Mouse (Mus musculus) MEL (cell line): ENCODE data around the gene Cyp39a1. TPM values are rescaled to one million over a fixed set of nuclear protein-coding genes. Genes with fewer than 3 reads are reported as not detected.

ENCODE experiments used
- DNase-seq: peaks from one replicate; pipeline ENCODE4 v3.0.0; 2011; ENCODE audit warnings: low read depth, low spot score
- H3K27ac ChIP-seq: 2 replicates; pipeline ENCODE4 v1.5.1; 2012; ENCODE audit warnings: low read depth, mild to moderate bottlenecking, control low read depth, low read length, moderate library complexity; ENCODE audit not compliant: control insufficient read depth
- H3K27me3 ChIP-seq, 2 experiments: fragments of 150-350 bp in 1 of 2; sonication (generic) in 1 of 2; 2 replicates each; pipeline ENCODE4 v1.6.1; 2012; ENCODE audit warnings: low read length in 2 of 2, mild to moderate bottlenecking in 2 of 2, improper control_type of control experiment in 1 of 2, moderate library complexity in 1 of 2; ENCODE audit not compliant: insufficient read depth in 2 of 2, control insufficient read depth in 1 of 2
- H3K36me3 ChIP-seq, 2 experiments: 2 replicates each; pipeline ENCODE4 v1.6.1; 2012 to 2014; ENCODE audit warnings: low read length in 2 of 2, improper control_type of control experiment in 1 of 2, inconsistent platforms in 1 of 2, mild to moderate bottlenecking in 1 of 2; ENCODE audit not compliant: insufficient read depth in 2 of 2, control insufficient read depth in 1 of 2
- H3K4me1 ChIP-seq, 2 experiments: fragments of 150-350 bp in 1 of 2; sonication (generic) in 1 of 2; 2 replicates each; pipeline ENCODE4 v1.6.1; 2012; ENCODE audit warnings: low read length in 2 of 2, improper control_type of control experiment in 1 of 2, mild to moderate bottlenecking in 1 of 2; ENCODE audit not compliant: insufficient read depth in 2 of 2, control insufficient read depth in 1 of 2
- H3K4me3 ChIP-seq, 2 experiments: fragments of 150-350 bp in 1 of 2; sonication (generic) in 1 of 2; 2 replicates each; pipeline ENCODE4 v1.5.1; 2012; ENCODE audit warnings: low read depth in 2 of 2, low read length in 2 of 2, mild to moderate bottlenecking in 2 of 2, moderate library complexity in 2 of 2, control low read depth in 1 of 2, improper control_type of control experiment in 1 of 2; ENCODE audit not compliant: control insufficient read depth in 1 of 2, insufficient read depth in 1 of 2
- H3K79me2 ChIP-seq: 2 replicates; pipeline ENCODE4 v1.6.1; 2012; ENCODE audit warnings: mild to moderate bottlenecking, low read length, moderate library complexity; ENCODE audit not compliant: control insufficient read depth, poor library complexity, insufficient read depth
- H3K9ac ChIP-seq: 2 replicates; pipeline ENCODE4 v1.6.1; 2012; ENCODE audit warnings: low read depth, mild to moderate bottlenecking, control low read depth, low read length, moderate library complexity; ENCODE audit not compliant: control insufficient read depth, poor library complexity, severe bottlenecking
- H3K9me3 ChIP-seq: fragments of 150-350 bp; sonication (generic); replicated peaks from 2 replicates; pipeline ENCODE4 v1.6.1; 2012; ENCODE audit warnings: mild to moderate bottlenecking, low read length, improper control_type of control experiment, moderate library complexity; ENCODE audit not compliant: insufficient read depth
- BHLHE40 ChIP-seq: IDR thresholded peaks from 2 replicates; pipeline ENCODE4 v1.6.1; 2012; ENCODE audit warnings: low read depth, mild to moderate bottlenecking, inconsistent platforms, low read length, improper control_type of control experiment, borderline replicate concordance
- CTCF ChIP-seq, 3 experiments: IDR thresholded peaks in 2 of 3; conservative IDR thresholded peaks in 1 of 3; 2 replicates each; pipeline ENCODE4 v1.5.1; 2011 to 2012; ENCODE audit warnings: low read length in 3 of 3, low read depth in 2 of 3, mild to moderate bottlenecking in 2 of 3, improper control_type of control experiment in 1 of 3, inconsistent platforms in 1 of 3, mixed read lengths in 1 of 3, moderate library complexity in 1 of 3; ENCODE audit not compliant: control insufficient read depth in 1 of 3, insufficient read depth in 1 of 3, poor library complexity in 1 of 3, severe bottlenecking in 1 of 3
- ELF1 ChIP-seq: IDR thresholded peaks from 2 replicates; pipeline ENCODE4 v1.6.1; 2014; ENCODE audit warnings: low read depth, mild to moderate bottlenecking, inconsistent platforms, low read length, improper control_type of control experiment, moderate library complexity
- GATA1 ChIP-seq: IDR thresholded peaks from 2 replicates; pipeline ENCODE4 v1.6.1; 2011; ENCODE audit warnings: low read depth, low read length, improper control_type of control experiment
- JUND ChIP-seq: IDR thresholded peaks from 2 replicates; pipeline ENCODE4 v1.6.1; 2011; ENCODE audit warnings: low read depth, mild to moderate bottlenecking, improper control_type of control experiment, low read length
- MAFK ChIP-seq: IDR thresholded peaks from 2 replicates; pipeline ENCODE4 v1.6.1; 2011; ENCODE audit warnings: low read depth, mild to moderate bottlenecking, low read length, improper control_type of control experiment, borderline replicate concordance
- MEF2A ChIP-seq: IDR thresholded peaks from 2 replicates; pipeline ENCODE4 v1.6.1; 2014; ENCODE audit warnings: low read depth, mild to moderate bottlenecking, inconsistent platforms, low read length, improper control_type of control experiment; ENCODE audit not compliant: poor library complexity, insufficient replicate concordance, severe bottlenecking; ENCODE audit errors: extremely low read depth
- MYB ChIP-seq: IDR thresholded peaks from 2 replicates; pipeline ENCODE4 v1.6.1; 2011; ENCODE audit warnings: mild to moderate bottlenecking, low read depth, low read length, improper control_type of control experiment
- TAL1 ChIP-seq: IDR thresholded peaks from 2 replicates; pipeline ENCODE4 v1.6.1; 2012; ENCODE audit warnings: mild to moderate bottlenecking, inconsistent platforms, low read length, moderate library complexity, mixed read lengths
- TBP ChIP-seq: IDR thresholded peaks from 2 replicates; pipeline ENCODE4 v1.8.0; 2011; ENCODE audit warnings: low read depth, low read length, improper control_type of control experiment
- polyA plus RNA-seq, 2 experiments: library from polyadenylated mRNA; stranded (reverse) in 1 of 2; unstranded in 1 of 2; fragments of >175 nt in 1 of 2; fragments of >200 nt in 1 of 2; gene quantifications; 2 replicates each; pipeline versions ENCODE4 v1.2.1 to v1.2.4; 2012; ENCODE audit warnings: low replicate concordance in 2 of 2, low read depth in 1 of 2; ENCODE audit not compliant: insufficient read length in 2 of 2, insufficient read depth in 1 of 2, missing spikeins in 1 of 2
- total RNA-seq: library from RNA; depleted of rRNA; stranded (reverse); fragments of 300-350 nt; gene quantifications from 2 replicates; pipeline ENCODE4 v1.2.3, GENCODE M21; 2012

Gene Cyp39a1
- total and polyA plus RNA-seq, 3 experiments = not detected

DNA sequence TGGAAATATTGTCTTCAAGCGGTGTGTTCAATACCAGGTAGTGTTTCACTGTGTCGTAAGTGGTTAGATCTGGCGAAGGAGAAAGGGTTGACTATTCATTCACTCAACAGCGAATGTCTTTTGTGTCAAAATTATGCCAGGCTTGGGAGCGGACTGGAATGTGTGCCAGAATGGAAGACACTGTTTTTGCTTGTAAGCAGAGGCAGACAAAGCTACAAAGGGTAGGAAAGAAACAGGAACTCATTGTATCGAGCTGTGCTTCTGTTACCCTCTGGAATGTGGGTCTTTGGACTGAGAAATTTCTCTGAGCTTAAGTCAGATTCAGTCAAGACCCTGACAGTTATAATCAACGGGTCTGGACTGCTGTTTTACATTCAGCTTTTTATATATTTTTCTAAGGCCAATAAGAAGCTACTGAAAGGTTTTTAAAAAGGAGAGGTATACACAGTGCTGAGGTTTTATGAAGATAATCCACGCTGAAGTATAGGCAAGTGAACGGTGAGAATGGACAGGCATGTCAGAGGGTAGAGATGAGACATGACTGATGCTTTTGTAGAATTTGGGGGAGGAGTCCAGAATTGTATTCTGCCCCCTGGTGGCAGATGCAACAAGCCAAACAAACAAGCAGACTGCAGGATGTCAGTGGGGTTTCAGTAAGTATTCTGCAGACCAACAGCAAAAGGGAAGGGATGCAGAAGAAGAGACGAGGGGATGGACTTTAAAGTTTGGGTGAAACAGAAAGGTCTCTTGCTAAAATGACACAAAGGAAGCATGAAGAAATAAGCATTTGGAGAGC is 17.4 kb upstream of the Cyp39a1 start:
- no peaks in the 10 kb centered on the region for H3K27me3 ChIP-seq
- H3K36me3 ChIP-seq = no peaks in the 10 kb centered on the region
- DNase-seq = peak; percentile 3
- no peak overlapping the region for H3K4me3 ChIP-seq
- H3K4me1 ChIP-seq = no peaks in the 10 kb centered on the region
- H3K9me3 ChIP-seq = no peaks in the 10 kb centered on the region
- no peak for TF ChIP-seq ELF1
- TF ChIP-seq CTCF (IDR thresholded peaks at IDR 0.05 in 2 of 3, conservative IDR thresholded peaks at IDR 0.05 in 1 of 3; ENCODE audit: control insufficient read depth in 1 of 3, insufficient read depth in 1 of 3, low read depth in 2 of 3, low read length in 3 of 3, poor library complexity in 1 of 3, severe bottlenecking in 1 of 3) = 0 out of 6 replicates have a peak, but pooled peaks of 1 of the 3 experiments have one; percentile 1
- TF ChIP-seq, all 39 proteins: peak for 1
- no peaks in the 10 kb centered on the region for H3K79me2 ChIP-seq
- no peak overlapping the region for H3K9ac ChIP-seq
- H3K27ac ChIP-seq = no peak overlapping the region

DNA sequence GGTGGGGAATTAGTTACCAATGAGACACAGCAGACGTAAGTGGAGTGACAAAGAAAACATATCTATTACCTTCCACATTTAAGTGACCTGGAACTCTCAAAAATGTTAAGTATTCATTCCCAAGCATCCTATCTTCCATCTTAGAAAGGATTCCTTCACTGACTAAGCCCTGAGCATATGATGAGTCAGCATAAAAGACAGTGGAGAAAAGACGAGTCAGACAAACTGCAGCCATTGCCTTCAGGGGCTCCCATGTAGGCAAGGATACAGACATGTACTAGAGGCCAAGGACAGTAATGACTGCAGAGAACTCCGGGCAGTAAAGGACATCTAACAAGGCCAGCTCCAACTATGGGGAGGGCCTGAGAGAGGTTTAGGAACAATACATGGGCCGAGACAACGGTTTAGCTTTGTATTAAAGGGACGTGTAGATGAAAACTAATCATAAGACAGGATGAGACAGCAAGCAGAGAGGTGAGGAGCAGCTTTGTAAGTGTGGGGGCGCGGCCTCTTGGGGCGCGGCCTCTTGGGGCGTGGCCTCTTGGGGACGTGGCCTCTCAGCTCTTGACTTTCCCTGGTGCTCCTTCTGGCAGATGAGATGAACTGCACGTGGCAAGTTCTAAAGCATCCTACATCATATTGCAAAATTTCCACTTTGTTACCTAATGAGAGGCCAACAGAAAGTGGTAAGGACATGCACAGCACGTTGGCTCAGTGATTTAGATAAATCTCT is 15.7 kb upstream of the Cyp39a1 start:
- Histone ChIP-seq H3K4me3 (no peak overlapping the region), H3K36me3 (no peaks in the 10 kb centered on the region), H3K4me1 (no peaks in the 10 kb centered on the region), H3K9me3 (no peaks in the 10 kb centered on the region), H3K27ac (no peak overlapping the region), H3K9ac (no peak overlapping the region), H3K79me2 (no peaks in the 10 kb centered on the region), H3K27me3 (no peaks in the 10 kb centered on the region)
- TF ChIP-seq MYB (no peak), CTCF (IDR thresholded peaks at IDR 0.05 in 2 of 3, conservative IDR thresholded peaks at IDR 0.05 in 1 of 3; ENCODE audit: control insufficient read depth in 1 of 3, insufficient read depth in 1 of 3, low read depth in 2 of 3, low read length in 3 of 3, poor library complexity in 1 of 3, severe bottlenecking in 1 of 3) (no peak), GATA1 (no peak), JUND (no peak), TBP (no peak), BHLHE40 (no peak), MEF2A (no peak), TAL1 (no peak), MAFK (0 out of 2 replicates have a peak, but pooled peaks have one; percentile 36)
- no peak for DNase-seq
